Mouse (Mus musculus) lung, adult 2 months (tissue): ENCODE data around the gene Ssr2.

Experiments used
- CTCF ChIP-seq: fragments of 200-500 bp; IDR thresholded peaks from 2 replicates; pipeline ENCODE4 v1.5.1; 2011; ENCODE audit warnings: mild to moderate bottlenecking, low read length, control low read depth; ENCODE audit not compliant: insufficient read depth
- POLR2A ChIP-seq: fragments of 200-500 bp; IDR thresholded peaks from 2 replicates; pipeline ENCODE4 v1.6.1; 2011; ENCODE audit warnings: low read depth, mild to moderate bottlenecking, control low read depth, low read length, borderline replicate concordance; ENCODE audit errors: extremely low read depth

GRCm38 (mm10) chr3:88569093-88569492 lies 6.6 kb upstream of the Ssr2 start:
- no peak for TF ChIP-seq CTCF
- no peak for TF ChIP-seq POLR2A
